Mouse (Mus musculus): Measurements from ENCODE around the gene Acp1. TPM values are rescaled to one million over a fixed set of nuclear protein-coding genes. Genes with fewer than 3 reads are reported as not detected.

Gene Acp1
- polyA plus RNA-seq, 1 experiment from 2014 or later = 177 TPM

- Histone ChIP-seq H3K4me3 (no peak overlapping the region), H3K9me3 (replicated peaks) (no peaks in the 10 kb centered on the region), H3K27me3 (no peaks in the 10 kb centered on the region), H3K27ac (no peak overlapping the region), H3K4me1 (no peaks in the 10 kb centered on the region), H3K9ac (no peak overlapping the region), H3K4me2 (no peak overlapping the region), H3K36me3 (ENCODE audit: poor library complexity, severe bottlenecking) (peaks cover 35% of the 10 kb centered on the region)
- ATAC-seq = no peak
- WGBS = 99% methylated on average over 4 of the region's 4 CpGs
Measured at GRCm38 (mm10) chr12:30897039-30897438, 14.3 kb downstream of the Acp1 start.

- Histone ChIP-seq H3K27me3 (peaks cover 5% of the 10 kb centered on the region), H3K4me3 (no peak overlapping the region), H3K4me1 (no peaks in the 10 kb centered on the region), H3K9ac (no peak overlapping the region), H3K27ac (no peak overlapping the region), H3K4me2 (no peak overlapping the region), H3K9me3 (replicated peaks) (no peaks in the 10 kb centered on the region), H3K36me3 (ENCODE audit: poor library complexity, severe bottlenecking) (peaks cover 15% of the 10 kb centered on the region)
- 86% methylated on average over 7 of the region's 7 CpGs for WGBS
- no peak for ATAC-seq
Measured at GRCm38 (mm10) chr12:30891438-30891837, 20.0 kb downstream of the Acp1 start.

- Histone ChIP-seq H3K27ac (no peak overlapping the region), H3K36me3 (ENCODE audit: poor library complexity, severe bottlenecking) (peaks cover 7% of the 10 kb centered on the region), H3K27me3 (peaks cover 19% of the 10 kb centered on the region), H3K4me1 (no peaks in the 10 kb centered on the region), H3K4me2 (no peak overlapping the region), H3K4me3 (no peak overlapping the region), H3K9me3 (replicated peaks) (no peaks in the 10 kb centered on the region), H3K9ac (no peak overlapping the region)
- 34% methylated on average over 5 of the region's 5 CpGs for WGBS
- ATAC-seq = peak; percentile 68
Measured at GRCm38 (mm10) chr12:30890067-30890466, 21.3 kb downstream of the Acp1 start.

GRCm38 (mm10) chr12:30888003-30888402 is 23.4 kb downstream of the Acp1 start:
- ATAC-seq = no peak
- Histone ChIP-seq H3K4me3 (no peak overlapping the region), H3K9me3 (replicated peaks) (no peaks in the 10 kb centered on the region), H3K27ac (no peak overlapping the region), H3K4me2 (no peak overlapping the region), H3K9ac (no peak overlapping the region), H3K27me3 (peaks cover 40% of the 10 kb centered on the region), H3K36me3 (ENCODE audit: poor library complexity, severe bottlenecking) (no peaks in the 10 kb centered on the region), H3K4me1 (peaks cover 11% of the 10 kb centered on the region)
- WGBS = 91% methylated on average over 4 of the region's 4 CpGs

GRCm38 (mm10) chr12:30885891-30886290 is 25.5 kb downstream of the Acp1 start:
- Histone ChIP-seq H3K9me3 (replicated peaks) (no peaks in the 10 kb centered on the region), H3K4me2 (no peak overlapping the region), H3K4me1 (peaks cover 11% of the 10 kb centered on the region), H3K4me3 (no peak overlapping the region), H3K27ac (no peak overlapping the region), H3K36me3 (ENCODE audit: poor library complexity, severe bottlenecking) (no peaks in the 10 kb centered on the region), H3K9ac (no peak overlapping the region), H3K27me3 (peaks cover 54% of the 10 kb centered on the region)
- ATAC-seq = no peak
- whole genome bisulfite sequencing = 74% methylated on average over 6 of the region's 6 CpGs

- H3K27me3 ChIP-seq = peaks cover 54% of the 10 kb centered on the region
- 8% methylated on average over 39 of the region's 39 CpGs for WGBS
- H3K27ac ChIP-seq = no peak overlapping the region
Measured at GRCm38 (mm10) chr12:30884622-30885230, 26.7 kb downstream of the Acp1 start.

GRCm38 (mm10) chr12:30883986-30884621 is 27.3 kb downstream of the Acp1 start, which contains the start of gene Alkal2:
Alkal2 (plus strand) TSS chr12:30884322.
- peaks cover 54% of the 10 kb centered on the region for H3K27me3 ChIP-seq

More at GRCm38 (mm10) chr12:30884622-30885230, 26.7 kb downstream of the Acp1 start:
- peak overlapping the region; percentile 47 for H3K4me3 ChIP-seq
- peak; percentile 50 for ATAC-seq
- H3K4me1 ChIP-seq = peaks cover 11% of the 10 kb centered on the region
- H3K4me2 ChIP-seq = peak overlapping the region; percentile 100
- H3K36me3 ChIP-seq (ENCODE audit: poor library complexity, severe bottlenecking) = no peaks in the 10 kb centered on the region
- peak overlapping the region; percentile 56 for H3K9ac ChIP-seq
- H3K9me3 ChIP-seq (replicated peaks) = no peaks in the 10 kb centered on the region

GRCm38 (mm10) chr12:30883592-30883985 is 27.8 kb downstream of the Acp1 start:
- H3K4me1 ChIP-seq = peaks cover 11% of the 10 kb centered on the region
- H3K9ac ChIP-seq = peak overlapping the region; percentile 56
- H3K4me2 ChIP-seq = peak overlapping the region; percentile 100
- H3K27ac ChIP-seq = no peak overlapping the region
- WGBS = 14% methylated on average over 4 of the region's 4 CpGs
- H3K27me3 ChIP-seq = peaks cover 54% of the 10 kb centered on the region
- no peaks in the 10 kb centered on the region for H3K36me3 ChIP-seq (ENCODE audit: poor library complexity, severe bottlenecking)
- no peak for ATAC-seq
- peak overlapping the region; percentile 47 for H3K4me3 ChIP-seq
- H3K9me3 ChIP-seq (replicated peaks) = no peaks in the 10 kb centered on the region

More at GRCm38 (mm10) chr12:30883986-30884621, 27.3 kb downstream of the Acp1 start, which contains the start of gene Alkal2:
- H3K27ac ChIP-seq = no peak within 1 kb of the TSS
- peaks cover 11% of the 10 kb centered on the region for H3K4me1 ChIP-seq
- H3K4me2 ChIP-seq = peak within 1 kb of the TSS; percentile 100
- H3K4me3 ChIP-seq = peak within 1 kb of the TSS; percentile 47
- ATAC-seq = peak; percentile 81
- peak within 1 kb of the TSS; percentile 56 for H3K9ac ChIP-seq
- no peaks in the 10 kb centered on the region for H3K9me3 ChIP-seq (replicated peaks)
- WGBS = under 1% methylated on average over 52 of the region's 58 CpGs
- H3K36me3 ChIP-seq (ENCODE audit: poor library complexity, severe bottlenecking) = no peaks in the 10 kb centered on the region

- H3K36me3 ChIP-seq (ENCODE audit: poor library complexity, severe bottlenecking) = no peaks in the 10 kb centered on the region
- 75% methylated on average over 6 of the region's 6 CpGs for WGBS
Measured at GRCm38 (mm10) chr12:30879447-30879846, 31.9 kb downstream of the Acp1 start.

GRCm38 (mm10) chr12:30865781-30866180 is 45.6 kb downstream of the Acp1 start:
- H3K9ac ChIP-seq = no peak overlapping the region
- H3K36me3 ChIP-seq (ENCODE audit: poor library complexity, severe bottlenecking) = no peaks in the 10 kb centered on the region
- no peaks in the 10 kb centered on the region for H3K9me3 ChIP-seq (replicated peaks)
- H3K27ac ChIP-seq = no peak overlapping the region
- H3K27me3 ChIP-seq = no peaks in the 10 kb centered on the region
- H3K4me1 ChIP-seq = no peaks in the 10 kb centered on the region
- H3K4me2 ChIP-seq = no peak overlapping the region
- no peak overlapping the region for H3K4me3 ChIP-seq
- no peak for ATAC-seq
- WGBS = 85% methylated on average over 4 of the region's 4 CpGs

More at GRCm38 (mm10) chr12:30879447-30879846, 31.9 kb downstream of the Acp1 start:
- Histone ChIP-seq H3K4me2 (no peak overlapping the region), H3K9me3 (replicated peaks) (no peaks in the 10 kb centered on the region), H3K9ac (no peak overlapping the region), H3K4me1 (peaks cover 6% of the 10 kb centered on the region), H3K4me3 (no peak overlapping the region), H3K27ac (no peak overlapping the region), H3K27me3 (peaks cover 28% of the 10 kb centered on the region)
- ATAC-seq = no peak

- Histone ChIP-seq H3K4me3 (no peak overlapping the region), H3K9me3 (replicated peaks) (no peaks in the 10 kb centered on the region), H3K27me3 (no peaks in the 10 kb centered on the region), H3K27ac (no peak overlapping the region), H3K4me2 (no peak overlapping the region), H3K9ac (no peak overlapping the region), H3K4me1 (no peaks in the 10 kb centered on the region), H3K36me3 (ENCODE audit: poor library complexity, severe bottlenecking) (no peaks in the 10 kb centered on the region)
- 83% methylated on average over 2 of the region's 2 CpGs for WGBS
- peak; percentile 43; the same call in 1 of the 2 replicates for ATAC-seq
Measured at GRCm38 (mm10) chr12:30864347-30864746, 47.0 kb downstream of the Acp1 start.

GRCm38 (mm10) chr12:30856172-30856571 is 55.2 kb downstream of the Acp1 start:
- 92% methylated on average over 5 of the region's 5 CpGs for WGBS
- no peak for ATAC-seq

More at GRCm38 (mm10) chr12:30856172-30856571, 55.2 kb downstream of the Acp1 start:
- Histone ChIP-seq H3K4me1 (no peaks in the 10 kb centered on the region), H3K9me3 (replicated peaks) (no peaks in the 10 kb centered on the region), H3K27me3 (no peaks in the 10 kb centered on the region), H3K4me2 (no peak overlapping the region), H3K36me3 (ENCODE audit: poor library complexity, severe bottlenecking) (no peaks in the 10 kb centered on the region), H3K4me3 (no peak overlapping the region), H3K27ac (no peak overlapping the region), H3K9ac (no peak overlapping the region)

All from forebrain, embryonic 13.5 days (tissue).